Mouse (Mus musculus) thymus, postnatal 14 days (tissue): ENCODE results near the gene Trnau1ap.
A peak's percentile ranks its signal among the peaks of the same experiment; 100 is the strongest.
"Not testable (repeated sequence)": the region's sequence is repeated elsewhere in the genome, so short reads cannot be mapped to it uniquely, and the experiment has no call there.

Experiments used
- DNase-seq: peaks from one replicate; pipeline ENCODE4 v3.0.0; 2021

Trnau1ap gene

GRCm38 (mm10) chr4:132295696-132296390 lies 33.5 kb downstream of the Trnau1ap start:
- no peak for DNase-seq

- no peak for DNase-seq
Measured at GRCm38 (mm10) chr4:132293682-132294240, 35.6 kb downstream of the Trnau1ap start.

- no peak for DNase-seq
Measured at GRCm38 (mm10) chr4:132292988-132293387, 36.4 kb downstream of the Trnau1ap start.

- DNase-seq, result no peak
Measured at GRCm38 (mm10) chr4:132291624-132292335, 37.6 kb downstream of the Trnau1ap start.

- no peak for DNase-seq
Measured at GRCm38 (mm10) chr4:132291056-132291455, 38.3 kb downstream of the Trnau1ap start.

- DNase-seq, result not testable (repeated sequence)
Measured at GRCm38 (mm10) chr4:132288840-132289239, 40.5 kb downstream of the Trnau1ap start.

GRCm38 (mm10) chr4:132275949-132276348 lies 53.4 kb downstream of the Trnau1ap start:
- no peak for DNase-seq

GRCm38 (mm10) chr4:132274156-132274862 lies 55.0 kb downstream of the Trnau1ap start, which contains the start of gene Taf12:
TSS of gene Taf12 (plus strand) at chr4:132274375.
- peak; percentile 94 for DNase-seq

- DNase-seq, result no peak
Measured at GRCm38 (mm10) chr4:132273166-132273565, 56.2 kb downstream of the Trnau1ap start.

GRCm38 (mm10) chr4:132269740-132270560 lies 59.4 kb downstream of the Trnau1ap start:
- peak; percentile 90 for DNase-seq

- peak; percentile 31 for DNase-seq
Measured at GRCm38 (mm10) chr4:132268871-132269739, 60.2 kb downstream of the Trnau1ap start.

- no peak for DNase-seq
Measured at GRCm38 (mm10) chr4:132266835-132267349, 62.4 kb downstream of the Trnau1ap start.

GRCm38 (mm10) chr4:132263313-132263712 lies 66.0 kb downstream of the Trnau1ap start:
- DNase-seq, result no peak

GRCm38 (mm10) chr4:132262358-132262616 lies 67.1 kb downstream of the Trnau1ap start:
- DNase-seq, result no peak
